Mouse (Mus musculus) mouse embryonic stem cell (cell line): ENCODE results near the gene Neu3.

Experiments used
- in situ Hi-C, 2 experiments: fragments of 300-500 bp; cut with MboI; formaldehyde crosslinking; loops; 1 replicate in 1 of 2; 3 replicates in 1 of 2; pipeline ENCODE4 v1.14.3; 2019 to 2020; ENCODE audit warnings: low sequenced_read_pairs in 2 of 2, low pct_unique_long_range_greater_than_20kb in 1 of 2, mixed read lengths in 1 of 2; ENCODE audit not compliant: unreplicated experiment in 1 of 2

The Neu3 gene

DNA sequence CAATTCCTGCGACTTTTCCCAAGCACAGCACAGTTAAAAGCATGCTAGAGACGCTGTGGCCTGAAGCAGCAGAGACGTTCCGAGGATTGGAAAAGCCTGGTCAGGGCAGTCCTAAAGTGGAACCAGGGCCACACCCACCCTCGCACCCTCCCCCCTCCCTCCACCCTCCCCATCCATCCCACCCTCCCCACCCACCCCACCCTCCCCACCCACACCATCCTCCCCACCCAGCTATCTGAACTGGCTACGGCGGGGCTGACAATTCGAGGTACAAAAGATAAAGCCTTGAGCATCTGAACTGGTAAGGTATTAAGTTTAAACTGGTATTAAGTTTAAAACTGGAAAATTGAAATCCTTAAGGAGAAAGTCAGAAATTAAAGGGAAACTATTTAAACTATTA, 24.7 kb downstream of the Neu3 start:
- in situ Hi-C loops, result no loop called here

GRCm38 (mm10) chr7:99799118-99799517, 29.1 kb downstream of the Neu3 start:
- in situ Hi-C loops, result loop anchor here (10.0 kb wide), 2 partner anchors 184 to 304 kb away; no protein-coding TSS in a partner anchor

GRCm38 (mm10) chr7:99797911-99798647, 30.1 kb downstream of the Neu3 start:
- in situ Hi-C loops, result loop anchor here (10.0 kb wide), 2 partner anchors 183 to 303 kb away; no protein-coding TSS in a partner anchor

DNA sequence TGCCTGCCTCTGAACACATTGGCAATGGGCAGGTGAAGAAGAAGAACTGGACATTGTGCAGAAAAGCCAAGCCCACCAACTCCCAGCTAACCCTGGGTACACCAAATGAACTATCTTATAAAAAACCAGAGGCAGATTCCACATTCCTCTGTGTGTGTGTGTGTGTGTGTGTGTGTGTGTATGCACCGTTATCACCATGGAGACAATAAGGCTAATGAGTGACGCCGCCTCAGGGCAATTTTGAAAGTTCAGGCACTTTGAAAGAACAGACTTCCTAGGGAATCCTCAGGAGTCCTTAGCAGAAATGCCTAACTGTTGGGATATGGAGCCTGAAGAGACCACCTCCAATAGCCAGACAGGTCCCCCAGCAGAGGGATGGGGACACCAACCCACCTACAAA, 31.0 kb downstream of the Neu3 start:
- in situ Hi-C loops, result loop anchor here (10.0 kb wide), 2 partner anchors 182 to 302 kb away; no protein-coding TSS in a partner anchor

DNA sequence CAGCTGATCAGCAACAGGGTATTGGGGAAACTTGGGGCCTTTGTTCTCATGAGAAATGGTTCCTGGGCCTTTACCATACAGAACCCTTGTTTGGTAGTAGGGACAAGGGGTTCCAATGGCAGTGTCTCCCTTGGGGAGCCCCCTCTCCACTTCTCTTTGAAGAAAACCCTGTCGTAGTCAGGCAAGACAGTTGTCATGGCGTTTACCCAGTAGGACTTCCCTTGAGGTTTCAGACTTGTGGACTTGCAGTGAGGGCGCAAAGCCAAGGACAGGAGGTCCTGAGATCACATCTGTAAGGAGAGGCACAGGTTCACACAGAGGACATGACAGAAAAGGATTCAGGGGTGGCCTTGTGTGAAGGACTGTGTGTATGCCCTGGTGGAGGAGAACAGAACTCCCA, 31.7 kb downstream of the Neu3 start:
- in situ Hi-C loops, result loop anchor here (10.0 kb wide), 2 partner anchors 182 to 302 kb away; no protein-coding TSS in a partner anchor

DNA sequence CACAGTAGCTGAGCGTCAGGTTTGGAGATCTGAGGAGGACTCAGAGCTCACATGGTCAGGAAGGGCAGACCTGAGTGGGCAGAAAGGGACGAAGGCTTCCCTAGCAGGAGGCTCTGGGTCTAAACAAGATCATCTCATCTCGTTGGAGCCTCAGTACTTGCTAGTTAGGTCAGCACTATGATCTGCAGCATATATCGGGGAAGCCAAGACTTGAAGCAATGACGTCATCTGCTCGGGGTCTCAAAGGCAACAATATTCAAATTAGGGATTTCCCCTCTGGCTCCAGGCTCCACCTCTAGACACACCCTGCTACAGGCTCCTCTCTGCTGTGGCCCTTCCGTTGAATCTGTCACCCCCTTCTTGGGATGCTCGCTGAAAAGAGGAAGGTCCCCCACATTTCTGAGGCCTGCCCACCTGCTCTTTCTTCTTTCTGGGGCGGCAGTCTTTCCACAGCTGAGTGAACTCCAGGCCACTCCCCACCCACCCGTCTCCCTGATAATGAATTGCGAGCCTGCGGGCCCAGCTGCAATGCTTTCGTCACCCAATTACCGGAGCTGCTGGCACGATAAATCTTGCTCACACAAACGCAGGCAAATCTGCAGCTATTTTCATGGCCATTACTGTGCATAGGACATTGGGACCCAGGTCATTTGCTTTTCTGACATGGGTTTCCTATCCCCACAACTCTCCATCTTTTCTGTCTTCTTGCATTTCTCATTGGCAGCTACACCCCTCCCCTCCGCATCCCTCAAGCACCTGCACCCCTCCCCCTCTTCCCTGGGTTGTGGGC, 32.8 kb downstream of the Neu3 start:
- in situ Hi-C loops, result loop anchor here (10.0 kb wide), 2 partner anchors 181 to 301 kb away; no protein-coding TSS in a partner anchor

DNA sequence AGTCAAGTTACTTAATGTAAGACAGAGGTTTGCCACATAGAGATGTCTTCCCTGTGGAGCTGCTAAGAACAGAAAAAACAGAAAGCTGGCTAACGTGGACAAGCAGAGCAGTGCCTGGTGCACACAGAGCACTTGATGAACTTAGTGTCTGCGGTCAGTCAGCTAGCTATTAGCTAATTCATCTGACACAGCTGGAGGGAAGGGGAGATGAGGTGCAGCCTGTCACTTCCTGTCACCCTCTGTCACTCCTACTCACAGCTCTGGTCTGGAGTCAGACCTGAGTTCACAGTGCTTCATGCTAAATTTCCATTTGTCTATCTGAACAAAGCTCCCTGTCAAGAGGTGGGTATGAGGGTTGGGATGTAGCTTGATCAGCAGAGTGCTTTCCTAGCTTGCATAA, 34.1 kb downstream of the Neu3 start:
- in situ Hi-C loops, result loop anchor here (5.0 to 10.0 kb wide), 3 partner anchors 162 to 299 kb away; no protein-coding TSS in a partner anchor

GRCm38 (mm10) chr7:99790816-99791215, 37.4 kb downstream of the Neu3 start:
- in situ Hi-C loops, result loop anchor here (5.0 to 10.0 kb wide), 3 partner anchors 159 to 296 kb away; no protein-coding TSS in a partner anchor

DNA sequence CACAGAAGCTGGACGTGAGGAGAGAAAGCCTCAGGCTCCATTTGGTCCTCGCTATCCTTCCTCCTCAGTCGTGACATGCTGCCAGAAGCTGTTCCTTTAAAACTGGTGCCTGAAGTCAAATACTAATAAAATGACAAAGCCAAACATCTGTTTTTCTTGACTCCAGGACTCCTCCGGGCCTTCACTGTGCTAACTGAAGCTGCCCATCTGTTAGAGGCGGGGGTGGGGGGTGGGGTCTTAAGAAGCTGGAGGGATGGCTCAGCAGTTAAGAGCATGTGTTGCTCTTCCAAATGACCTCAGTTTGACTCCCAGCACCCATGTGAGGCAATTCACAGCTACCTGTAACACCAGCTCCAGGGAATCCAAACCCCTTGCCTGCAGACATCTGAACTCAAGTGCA, 39.7 kb downstream of the Neu3 start:
- in situ Hi-C loops, result no loop called here

GRCm38 (mm10) chr7:99787935-99788334, 40.3 kb downstream of the Neu3 start:
- in situ Hi-C loops, result no loop called here

- in situ Hi-C loops, result no loop called here
Observed at GRCm38 (mm10) chr7:99786774-99787173, 41.4 kb downstream of the Neu3 start.

DNA sequence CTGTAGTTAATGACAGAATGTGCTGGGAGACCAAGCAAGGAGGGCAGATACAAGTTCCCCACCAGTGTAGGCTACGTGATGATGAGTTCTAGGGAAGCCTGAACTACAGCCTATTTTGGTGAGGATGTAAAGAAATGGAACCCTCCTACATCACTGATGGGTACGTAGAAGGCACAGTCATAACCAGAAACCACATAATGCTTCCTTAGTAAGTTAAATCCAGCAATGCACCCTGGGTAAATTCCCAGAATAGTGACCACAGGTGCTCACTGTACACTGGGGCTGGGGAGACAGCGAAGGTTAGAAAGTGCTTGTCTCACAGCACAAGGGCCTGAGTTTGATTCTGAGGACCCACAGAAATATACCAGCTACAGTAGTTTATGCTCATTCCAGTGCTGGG, 42.7 kb downstream of the Neu3 start:
- in situ Hi-C loops, result no loop called here

DNA sequence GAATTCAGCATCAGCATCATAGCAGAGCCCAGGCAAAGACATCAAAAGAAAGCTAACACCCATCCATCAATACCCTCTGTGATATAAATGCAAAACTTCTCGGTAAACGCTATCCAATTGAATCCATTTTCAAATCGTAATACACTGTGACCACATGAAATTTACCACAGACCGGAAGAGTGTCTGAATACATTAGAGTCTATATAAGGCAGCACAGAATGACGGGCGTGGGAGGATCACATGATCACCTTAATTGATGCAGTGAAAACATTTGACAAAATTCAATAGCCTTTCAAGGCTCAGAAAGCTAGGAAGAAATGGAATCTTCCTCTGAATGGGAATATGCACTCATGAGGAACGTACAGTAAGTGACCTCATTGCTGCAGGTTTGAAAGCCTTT, 44.8 kb downstream of the Neu3 start:
- in situ Hi-C loops, result no loop called here

DNA sequence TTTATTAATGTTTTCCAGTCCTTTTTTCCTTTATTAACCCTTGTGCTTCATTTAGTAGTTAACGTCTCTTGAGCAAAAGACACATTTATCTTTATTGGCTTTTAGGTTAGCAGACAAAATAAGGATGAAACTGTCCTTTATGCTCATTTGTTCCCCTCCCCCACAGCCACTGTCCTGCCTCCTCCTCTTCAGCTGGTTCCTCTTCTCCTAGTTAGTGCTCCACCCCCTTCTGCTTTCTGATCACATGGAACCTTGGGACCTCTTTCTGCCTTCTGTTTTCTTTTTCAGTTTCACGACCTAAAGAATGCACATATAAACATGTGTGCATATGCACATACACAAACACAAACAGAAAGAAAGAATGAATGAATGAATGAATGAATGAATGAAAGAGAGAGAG, 46.3 kb downstream of the Neu3 start:
- in situ Hi-C loops, result no loop called here

DNA sequence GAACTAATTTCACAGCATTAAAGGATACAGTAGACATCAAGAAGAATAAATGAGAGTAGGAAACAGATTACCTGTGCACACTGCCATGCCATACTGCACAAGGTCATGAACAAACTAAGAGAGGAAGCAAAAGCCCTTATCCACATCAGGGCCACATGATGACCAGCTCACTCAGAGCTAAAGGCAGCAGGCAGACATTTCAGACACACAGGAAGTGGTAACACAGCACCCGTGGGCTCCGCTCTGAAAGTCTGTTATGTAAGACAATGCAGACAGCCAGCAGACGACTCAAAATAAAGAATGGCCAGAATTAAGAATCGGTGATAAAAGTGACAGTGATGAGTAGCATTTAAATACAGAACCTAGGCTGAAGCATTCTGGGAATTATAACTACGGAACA, 46.8 kb downstream of the Neu3 start:
- in situ Hi-C loops, result no loop called here

- in situ Hi-C loops, result no loop called here
Observed at GRCm38 (mm10) chr7:99763207-99763606, 65.0 kb downstream of the Neu3 start, which contains the start of gene Olfr521. Gene Olfr521, plus strand, starts transcription at chr7:99763507.
